Mouse (Mus musculus) NIH3T3 (cell line): Measurements from ENCODE around the gene Acvrl1.
A peak's percentile ranks its signal among the peaks of the same experiment; 100 is the strongest.
"Not testable (repeated sequence)": the region's sequence is repeated elsewhere in the genome, so short reads cannot be mapped to it uniquely, and the experiment has no call there.

ENCODE experiments used
- DNase-seq: peaks from one replicate; pipeline ENCODE4 v3.0.0-alpha.2; 2012; ENCODE audit warnings: low read depth

Acvrl1 gene

DNA sequence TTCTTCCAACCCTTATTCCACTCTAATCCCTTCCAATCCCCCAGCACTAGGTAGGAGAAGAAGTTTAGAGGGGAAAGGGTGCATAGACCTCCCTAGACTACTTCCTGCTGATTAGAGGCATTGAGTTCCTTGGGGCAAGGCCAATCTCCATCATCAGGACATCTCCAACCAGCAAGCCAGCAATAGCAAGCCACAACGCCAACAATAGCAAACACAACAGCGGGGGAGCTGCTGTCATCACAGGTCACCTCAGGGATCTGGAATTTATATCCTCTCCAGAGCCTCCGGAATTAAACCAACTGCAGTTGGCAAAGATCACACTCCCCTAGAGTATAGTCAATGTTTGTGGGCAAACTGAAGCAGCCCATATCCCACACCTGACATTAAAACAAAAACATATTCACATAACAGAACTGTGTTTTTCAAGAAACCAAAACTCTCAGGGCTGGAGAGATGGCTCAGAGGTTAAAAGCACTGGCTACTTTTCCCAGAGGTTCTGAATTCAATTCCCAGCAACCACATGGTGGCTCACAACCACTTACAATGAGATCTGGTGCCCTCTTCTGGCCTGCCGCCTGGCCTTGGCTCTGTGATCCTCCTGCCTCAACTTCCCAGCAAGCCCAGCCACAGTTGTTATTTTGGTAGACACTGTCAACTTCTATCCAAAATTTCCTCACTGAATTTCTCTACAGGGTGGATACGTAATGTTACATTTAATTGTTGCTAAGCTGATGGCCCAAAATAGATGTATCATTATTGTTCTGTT, 20.2 kb upstream of the Acvrl1 start:
- no peak for DNase-seq

DNA sequence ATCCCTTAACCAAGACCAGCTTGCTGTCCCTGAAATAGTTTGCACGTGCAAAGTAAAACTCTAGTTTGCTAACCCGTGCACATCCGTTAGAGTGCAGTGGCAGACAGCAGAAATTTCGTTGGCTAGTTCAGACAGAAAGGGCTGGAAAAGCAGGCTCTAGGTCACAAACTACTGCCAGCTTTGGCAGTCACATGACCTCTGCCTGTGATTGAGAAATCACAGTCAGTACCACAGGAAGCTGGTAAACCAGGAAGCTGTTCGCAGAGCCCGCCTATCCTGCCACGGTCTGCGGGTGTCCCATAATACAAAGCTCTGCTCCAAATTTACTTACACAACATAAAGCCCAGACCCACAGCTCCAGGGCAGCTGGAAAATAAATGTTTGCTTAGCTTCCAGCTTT, 15.1 kb upstream of the Acvrl1 start:
- peak; percentile 67 for DNase-seq

DNA sequence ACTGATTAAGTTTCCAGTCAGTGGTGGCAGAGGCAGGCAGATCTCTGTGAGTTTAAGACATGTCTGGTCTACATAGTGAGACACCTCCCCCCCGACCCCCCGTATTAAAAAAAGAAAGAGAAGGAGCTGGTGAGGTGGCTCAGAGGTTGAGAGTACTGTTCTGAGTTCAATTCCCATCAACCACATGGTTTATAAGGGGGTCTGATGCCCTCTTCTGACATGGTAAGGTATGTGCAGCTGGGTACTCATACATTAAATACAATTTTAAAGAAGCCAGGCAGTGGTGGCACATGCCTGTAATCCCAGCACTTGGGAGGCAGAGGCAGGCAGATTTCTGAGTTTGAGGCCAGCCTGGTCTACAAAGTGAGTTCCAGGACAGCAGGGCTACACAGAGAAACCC, 14.5 kb upstream of the Acvrl1 start:
- DNase-seq: not testable (repeated sequence)

DNA sequence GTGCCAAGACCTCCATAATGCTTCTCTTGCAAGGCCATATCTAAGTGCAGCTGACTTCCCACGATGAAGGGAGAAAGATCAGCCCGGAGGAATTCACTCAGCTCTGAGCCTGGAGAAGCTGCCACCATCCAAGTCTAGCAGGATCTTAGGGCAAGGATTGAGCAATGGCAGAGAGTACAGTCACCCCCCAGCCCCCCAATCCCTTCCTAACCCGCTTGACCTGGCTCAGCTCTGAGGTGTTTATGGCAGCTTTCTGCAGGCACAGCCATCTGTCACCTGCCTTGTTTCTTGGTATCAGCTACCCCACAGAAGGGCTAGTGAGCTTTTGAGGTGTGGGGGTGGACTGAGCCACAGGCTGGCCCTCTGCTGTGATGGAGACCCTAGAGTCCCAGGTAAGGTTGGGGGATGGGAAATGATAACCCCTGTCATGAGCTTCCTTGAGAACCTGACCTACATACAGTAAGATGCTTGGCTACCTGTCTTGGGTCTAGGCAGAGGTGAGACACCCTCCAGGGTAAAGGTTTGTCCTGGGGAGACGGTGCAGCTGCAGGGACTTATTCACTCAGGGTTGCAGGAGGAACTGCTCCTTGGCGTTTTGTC, 12.7 kb upstream of the Acvrl1 start, which contains the start of gene Ankrd33:
Ankrd33 (plus strand) TSS at position 245 of the 600 bp plus-strand sequence.
- DNase-seq: no peak

DNA sequence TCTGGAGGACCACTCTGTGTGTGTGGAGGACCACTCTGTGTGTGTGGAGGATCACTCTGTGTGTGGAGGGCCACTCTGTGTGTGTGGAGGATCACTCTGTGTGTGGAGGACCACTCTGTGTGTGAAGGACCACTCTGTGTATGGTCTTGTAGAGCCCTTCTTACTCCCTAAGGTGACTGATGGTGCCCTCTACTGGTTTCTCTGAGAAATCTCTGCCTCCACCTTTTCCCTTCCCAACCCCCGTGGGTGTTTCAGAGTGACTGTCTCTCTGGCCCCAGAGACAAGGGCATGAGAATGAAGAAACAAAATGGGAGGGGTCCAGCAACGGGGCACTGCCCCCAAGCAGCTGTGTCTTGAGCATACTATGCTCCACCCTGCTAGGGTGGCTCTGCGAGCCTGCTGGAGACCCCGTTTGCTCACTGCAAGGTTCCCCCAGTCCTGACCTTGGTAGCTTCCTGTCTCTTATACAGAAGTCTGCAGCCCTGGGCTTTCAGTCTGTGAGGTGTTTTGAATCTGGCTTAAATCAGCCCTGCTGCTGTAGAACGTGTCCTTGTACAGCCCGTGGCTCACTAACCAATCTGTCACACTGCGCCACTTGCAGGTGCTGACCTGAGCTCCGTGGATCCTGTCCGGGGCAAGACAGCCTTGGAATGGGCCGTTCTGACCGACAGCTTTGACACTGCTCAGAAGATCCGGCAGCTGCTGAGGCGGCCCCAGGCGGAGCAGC, 9.8 kb upstream of the Acvrl1 start:
- DNase-seq: peak; percentile 48

DNA sequence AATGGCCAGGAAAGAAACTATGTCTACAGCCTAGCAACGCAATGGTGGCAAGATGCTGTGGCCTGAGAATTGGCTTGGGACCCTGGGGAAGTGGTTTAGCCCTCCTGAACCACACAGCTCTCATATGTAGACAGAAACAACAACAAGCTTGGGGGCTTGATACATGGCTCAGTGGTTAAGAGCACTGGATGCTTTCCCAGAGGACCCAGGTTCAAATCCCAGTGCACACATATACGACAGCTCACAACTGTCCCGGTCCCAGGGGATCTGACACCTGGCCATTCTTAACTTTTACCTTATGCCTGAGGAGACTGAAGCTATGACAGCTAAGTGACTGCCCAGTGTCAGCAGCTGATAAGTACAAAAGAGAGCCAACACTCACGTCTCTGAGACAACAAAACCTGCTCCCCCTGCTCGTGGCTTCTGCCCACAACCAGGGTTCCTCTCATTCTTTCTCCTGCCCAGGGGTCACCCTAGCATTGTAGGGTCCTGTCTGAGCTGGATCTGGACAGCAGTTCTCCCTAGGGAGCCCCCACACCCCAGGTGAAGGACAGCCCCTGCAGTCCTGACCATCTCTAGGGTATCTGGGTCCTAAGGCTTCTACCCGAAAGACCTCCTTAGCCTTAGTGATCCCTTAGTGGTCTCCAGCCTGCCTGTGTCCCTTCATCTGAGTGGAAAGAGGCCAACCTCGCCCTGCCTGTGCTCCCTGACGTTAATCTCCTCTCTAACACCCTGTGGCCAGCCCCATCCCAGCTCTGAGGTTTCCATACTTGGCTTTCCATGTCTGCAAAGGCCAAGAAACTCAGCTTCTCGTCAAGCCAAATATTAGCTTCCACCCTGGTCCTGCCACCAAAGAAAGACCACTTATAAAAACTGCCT, 6.7 kb upstream of the Acvrl1 start:
- DNase-seq: no peak

DNA sequence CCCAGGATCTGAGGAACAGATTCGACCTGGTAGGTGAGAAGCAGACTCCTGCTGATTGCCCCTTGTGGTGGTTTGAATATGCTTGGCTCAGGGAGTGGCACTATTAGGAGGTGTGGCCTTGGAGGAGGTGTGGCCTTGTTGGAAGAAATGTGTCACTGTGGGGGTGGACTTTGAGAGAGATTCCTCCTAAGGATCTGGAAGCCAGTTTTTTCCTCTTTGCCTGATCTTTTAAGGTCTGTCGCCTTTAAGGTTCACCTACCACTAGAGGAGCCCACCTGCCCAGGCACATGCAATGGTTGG, 6.1 kb upstream of the Acvrl1 start:
- DNase-seq: peak; percentile 42

DNA sequence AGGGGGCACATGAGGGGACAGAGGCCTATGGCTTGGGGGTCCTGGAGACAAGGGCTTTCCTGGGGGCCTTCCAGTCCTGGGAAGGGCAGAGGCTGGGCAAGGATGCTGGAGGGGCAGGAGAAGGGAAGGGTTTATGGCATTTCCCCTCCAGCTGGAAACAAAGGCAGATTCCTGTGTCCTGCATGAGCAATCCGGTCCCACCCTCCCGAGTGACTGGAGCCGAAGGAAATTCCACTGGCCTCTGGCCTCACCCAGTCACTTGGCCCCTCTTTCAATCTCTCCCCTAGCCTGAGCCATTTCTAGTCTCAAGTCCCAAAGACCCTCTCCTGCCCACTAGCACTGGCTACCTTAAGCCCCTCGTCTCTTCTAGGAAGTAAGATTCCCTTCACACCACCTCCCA, 5.1 kb upstream of the Acvrl1 start:
- DNase-seq: no peak

DNA sequence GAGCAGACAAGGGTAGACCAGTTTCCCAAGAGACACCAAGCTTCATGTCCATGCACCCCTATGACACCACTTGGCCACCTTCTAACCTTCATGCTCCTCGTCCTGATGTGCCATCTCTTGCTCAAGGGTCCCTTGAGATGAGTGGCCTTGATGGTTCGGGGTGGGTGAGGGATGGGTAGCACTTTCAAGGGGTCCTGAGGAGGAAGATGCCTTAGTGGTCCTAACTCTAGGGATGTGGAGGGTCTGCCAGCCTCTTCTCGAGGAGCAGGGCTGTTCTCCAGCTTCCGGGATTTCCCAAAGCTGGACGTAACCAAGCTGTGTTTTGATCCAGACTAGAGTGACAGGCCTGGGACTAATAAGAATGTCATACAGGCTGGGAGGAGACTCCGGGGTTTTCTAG, 2.8 kb upstream of the Acvrl1 start:
- no peak for DNase-seq

DNA sequence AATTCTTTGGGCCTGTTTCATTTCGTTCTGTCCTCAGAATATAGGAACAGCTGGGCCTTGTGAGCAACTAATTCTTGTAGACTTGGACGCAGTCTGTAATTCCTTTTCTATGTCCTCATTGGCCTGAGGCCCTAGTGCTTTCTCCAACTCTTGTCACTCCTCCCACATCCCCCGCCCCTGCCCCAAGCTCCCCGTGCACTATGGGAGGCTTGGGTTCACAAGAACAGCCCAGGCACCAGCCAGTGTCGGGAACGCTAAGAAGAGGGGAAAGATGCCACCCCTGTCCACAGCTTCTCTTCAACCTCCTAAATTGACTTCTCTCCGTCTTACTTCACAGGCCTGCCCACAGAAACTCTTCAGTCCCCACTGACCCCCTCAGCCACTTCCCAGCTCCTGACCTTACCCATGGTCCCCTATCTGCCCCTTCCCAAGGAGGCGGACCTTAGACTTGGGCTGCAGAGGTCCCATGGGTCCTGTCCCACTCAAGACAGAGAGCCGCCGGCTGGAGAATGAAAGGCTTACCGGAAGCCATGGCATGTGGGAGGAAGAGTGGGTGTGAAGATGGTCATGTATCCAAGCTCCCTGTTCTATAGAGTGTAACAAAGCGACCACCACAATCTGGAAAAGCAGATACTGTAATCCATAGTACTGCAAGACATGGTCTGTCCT, 1.3 kb upstream of the Acvrl1 start:
- DNase-seq: peak; percentile 49

DNA sequence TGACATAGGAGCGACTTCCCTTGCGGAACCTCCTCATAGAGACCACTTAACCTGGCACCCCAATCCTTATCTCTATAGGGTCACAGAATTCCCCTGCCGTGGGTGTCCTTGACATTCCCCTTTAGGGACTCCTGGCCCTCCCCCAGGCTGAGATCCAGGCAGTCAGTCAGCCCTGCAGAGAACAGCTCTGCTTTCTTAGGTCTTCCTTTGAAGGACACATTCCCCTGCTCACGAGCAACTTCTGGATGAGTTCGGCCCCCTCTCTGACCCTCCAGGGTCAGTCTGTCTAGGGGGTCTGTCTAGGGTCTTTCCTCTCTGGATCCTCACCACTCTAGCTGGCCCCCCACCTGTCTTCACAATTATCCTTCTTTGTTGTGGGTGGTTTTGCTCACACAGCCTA, 1.1 kb downstream of the Acvrl1 start:
- DNase-seq: no peak

DNA sequence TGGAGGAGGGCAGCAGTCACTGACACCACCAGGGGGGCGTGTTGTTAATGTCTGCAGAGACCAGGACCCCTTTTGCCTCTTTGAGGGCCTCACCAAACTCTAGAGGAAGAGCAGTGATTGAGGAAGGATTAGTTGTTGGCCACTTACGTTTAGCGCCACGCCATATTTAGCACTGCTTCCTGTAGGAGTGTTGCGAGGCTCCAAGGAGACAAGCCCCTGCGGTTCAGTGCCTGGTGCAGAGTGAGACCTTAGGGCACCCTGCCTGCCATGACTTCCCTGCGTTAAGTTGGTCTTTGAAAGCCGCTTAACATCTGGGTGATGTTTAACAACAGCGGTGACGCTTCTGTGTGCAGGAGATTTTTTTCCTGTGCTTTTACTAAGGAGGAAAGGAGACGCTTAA, 3.2 kb downstream of the Acvrl1 start:
- DNase-seq: no peak

DNA sequence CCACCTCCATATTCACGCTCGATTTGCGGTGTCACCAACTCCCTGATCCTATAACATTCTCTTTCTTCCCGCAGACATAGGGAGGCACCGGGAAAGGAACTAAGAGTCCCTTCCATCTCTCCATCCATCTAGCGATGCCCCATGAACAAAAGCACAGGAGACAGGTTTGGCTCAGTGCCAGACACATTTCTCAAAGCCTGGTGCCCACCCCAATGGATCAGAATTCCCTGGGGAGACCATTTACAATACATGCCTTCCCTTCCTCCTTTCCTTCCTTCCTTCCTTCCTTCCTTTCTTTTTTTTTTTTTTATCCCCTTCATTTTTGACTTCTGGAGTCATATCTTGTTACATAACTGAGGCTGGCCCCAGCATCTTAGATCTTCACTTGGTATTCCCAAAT, 3.7 kb downstream of the Acvrl1 start:
- DNase-seq: no peak

DNA sequence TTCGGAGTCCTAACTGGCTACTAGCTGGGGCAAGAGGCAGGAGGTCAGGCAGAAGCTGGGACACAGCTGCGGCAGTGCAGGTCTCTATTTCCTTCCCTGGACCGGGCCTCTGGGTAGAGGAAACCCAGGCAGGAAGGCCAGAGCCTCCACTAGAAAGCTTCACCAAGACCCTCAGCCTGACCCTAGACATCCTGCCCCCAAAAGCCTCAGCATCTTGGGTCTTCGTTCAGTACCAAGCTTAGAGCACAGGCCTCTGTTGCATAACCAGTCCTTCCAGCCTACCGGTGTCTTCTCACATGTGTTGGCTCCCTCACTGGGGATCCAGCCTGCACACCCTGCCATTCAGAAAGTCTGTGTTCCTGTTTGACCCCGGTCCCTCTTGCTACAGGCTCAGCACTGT, 4.4 kb downstream of the Acvrl1 start:
- DNase-seq: no peak

DNA sequence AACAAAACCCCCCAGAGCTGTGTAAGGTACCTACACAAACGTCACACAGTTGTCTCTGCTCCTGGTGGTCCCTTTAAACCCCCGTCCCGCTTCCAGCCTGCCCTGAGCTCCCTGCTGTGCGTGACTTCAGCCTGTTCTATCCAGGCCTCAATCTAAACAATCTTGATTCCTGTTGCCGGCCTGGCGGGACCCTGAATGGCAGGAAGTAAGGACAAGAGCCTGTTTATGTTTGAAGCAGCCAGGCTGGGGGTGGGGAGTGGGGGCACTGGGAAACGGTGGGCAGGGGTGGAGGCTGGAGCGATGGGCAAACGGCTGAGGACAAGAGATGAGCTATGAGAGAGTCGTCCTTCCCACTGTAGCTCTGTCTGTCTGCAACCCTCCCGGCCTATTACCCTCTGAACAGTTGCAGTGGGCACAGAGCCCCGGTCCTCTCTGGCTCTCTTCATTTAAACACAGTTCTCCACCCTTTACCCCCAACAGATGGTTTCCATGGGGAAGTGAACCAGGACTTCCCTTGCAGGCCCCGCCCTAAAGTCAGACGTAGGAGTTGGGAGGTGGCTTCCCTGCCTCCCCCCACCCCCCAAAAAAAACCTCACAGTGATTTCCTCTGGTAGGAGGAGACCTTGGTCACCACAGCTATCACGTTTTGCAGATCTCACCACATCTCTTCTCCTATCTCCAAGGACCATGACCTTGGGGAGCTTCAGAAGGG, 5.8 kb downstream of the Acvrl1 start:
- DNase-seq: no peak

DNA sequence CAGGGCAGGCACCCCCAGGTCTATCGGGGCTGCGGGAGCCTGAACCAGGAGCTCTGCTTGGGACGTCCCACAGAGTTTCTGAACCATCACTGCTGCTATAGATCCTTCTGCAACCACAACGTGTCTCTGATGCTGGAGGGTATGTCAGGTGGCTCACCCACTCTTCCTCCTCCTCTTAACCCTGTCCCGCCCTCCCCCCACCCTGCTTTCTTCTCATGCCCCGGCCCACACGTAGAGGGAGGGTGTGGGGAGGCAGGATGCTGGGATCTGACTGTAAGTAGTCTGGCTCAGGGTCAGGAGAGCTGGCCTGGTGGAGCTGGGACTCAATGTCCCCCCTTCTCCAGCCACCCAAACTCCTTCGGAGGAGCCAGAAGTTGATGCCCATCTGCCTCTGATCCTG, 7.1 kb downstream of the Acvrl1 start:
- no peak for DNase-seq

DNA sequence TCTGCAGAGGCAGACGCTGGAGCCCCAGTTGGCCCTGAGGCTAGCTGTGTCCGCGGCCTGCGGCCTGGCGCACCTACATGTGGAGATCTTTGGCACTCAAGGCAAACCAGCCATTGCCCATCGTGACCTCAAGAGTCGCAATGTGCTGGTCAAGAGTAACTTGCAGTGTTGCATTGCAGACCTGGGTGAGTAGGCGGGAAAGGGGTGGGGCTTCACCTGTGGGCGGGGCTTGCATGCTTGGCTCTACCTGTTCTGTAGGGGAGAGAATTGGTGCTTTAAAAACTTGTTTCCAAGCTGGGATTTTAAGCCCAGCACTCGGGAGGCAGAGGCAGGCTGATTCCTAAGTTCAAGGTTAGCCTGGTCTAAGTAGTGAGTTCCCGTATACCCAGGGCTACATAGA, 9.1 kb downstream of the Acvrl1 start:
- DNase-seq: no peak

DNA sequence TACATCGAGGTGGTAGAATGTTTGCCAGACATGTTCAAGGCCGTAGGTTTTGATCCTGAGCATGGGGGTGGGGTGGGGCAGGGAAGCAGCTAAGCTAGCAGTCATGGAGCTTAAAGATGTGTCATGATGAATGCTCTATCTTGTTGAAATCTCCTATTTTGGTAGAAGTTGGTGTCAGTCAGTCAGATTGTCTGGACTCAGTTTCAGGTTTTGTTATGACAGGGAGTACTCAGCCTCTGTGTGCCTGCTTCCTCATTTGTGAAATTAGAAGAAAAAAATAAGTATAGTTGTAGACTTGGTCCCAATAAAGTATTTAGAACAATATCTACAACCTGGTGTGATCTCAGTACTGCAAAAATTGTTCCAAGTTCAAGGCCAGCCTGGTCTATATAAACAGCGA, 10.4 kb downstream of the Acvrl1 start:
- DNase-seq: no peak

DNA sequence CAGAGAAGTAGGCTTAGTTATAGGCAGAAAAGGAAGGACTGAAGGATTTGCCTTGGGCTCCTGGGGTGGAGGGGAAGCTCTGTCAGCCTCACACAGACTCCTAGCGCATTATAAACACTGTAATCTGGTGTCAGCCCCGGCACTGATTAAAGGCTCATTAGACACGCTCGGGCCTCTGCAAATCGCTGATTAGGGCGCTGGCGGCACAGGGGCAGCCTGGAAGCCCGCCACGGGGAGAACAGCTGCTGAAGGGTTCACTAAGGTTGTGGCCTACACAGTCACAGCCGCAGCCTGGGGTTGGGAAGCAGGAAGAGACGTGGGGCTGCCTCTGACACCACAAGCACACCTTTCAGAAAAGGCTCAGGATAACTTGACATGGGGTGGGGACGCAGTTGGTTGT, 11.6 kb downstream of the Acvrl1 start:
- DNase-seq: no peak

DNA sequence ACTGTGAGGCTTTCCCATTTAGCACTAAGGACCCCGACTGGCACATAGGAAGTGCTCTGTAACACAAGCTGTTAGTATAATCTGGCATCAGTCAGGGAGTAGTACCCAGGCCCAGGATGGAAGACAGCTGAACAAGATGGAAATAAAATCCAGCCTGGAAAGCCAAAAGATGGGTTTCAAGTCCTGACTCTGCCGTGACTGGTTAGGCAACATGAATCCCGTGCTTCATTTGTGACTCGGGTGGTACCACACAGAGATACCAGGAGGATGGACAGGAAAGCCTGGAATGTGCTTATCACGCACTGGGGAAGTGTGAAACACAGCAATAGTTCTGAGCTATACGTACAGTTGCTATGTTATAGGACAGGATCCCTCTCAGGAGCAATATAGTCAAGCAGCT, 12.3 kb downstream of the Acvrl1 start:
- no peak for DNase-seq

DNA sequence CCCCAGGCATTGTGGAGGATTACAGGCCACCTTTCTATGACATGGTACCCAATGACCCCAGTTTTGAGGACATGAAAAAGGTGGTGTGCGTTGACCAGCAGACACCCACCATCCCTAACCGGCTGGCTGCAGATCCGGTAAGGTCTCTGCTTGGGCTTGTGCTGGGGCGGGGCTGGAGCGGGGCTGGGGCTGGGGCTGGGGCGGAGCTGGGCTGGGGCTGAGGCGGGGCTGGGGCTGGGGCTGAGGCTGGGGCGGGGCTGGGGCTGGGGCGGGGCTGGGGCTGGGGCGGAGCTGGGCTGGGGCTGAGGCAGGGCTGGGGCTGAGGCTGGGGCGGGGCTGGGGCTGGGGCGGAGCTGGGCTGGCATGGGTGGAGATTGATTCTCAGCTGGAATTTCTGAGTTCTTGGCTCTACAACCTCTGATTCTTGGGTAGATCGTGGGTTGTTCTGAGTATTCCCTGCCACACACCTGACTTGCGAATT, 12.8 kb downstream of the Acvrl1 start:
- peak; percentile 63 for DNase-seq
